Mouse (Mus musculus) lung, postnatal 0 days (tissue): ENCODE data around the gene Eef1a1.

Source experiments
- CTCF ChIP-seq: IDR thresholded peaks from 2 replicates; pipeline ENCODE4 v1.5.1; 2016; ENCODE audit warnings: antibody characterized with exemption, mild to moderate bottlenecking
- EP300 ChIP-seq: IDR thresholded peaks from 2 replicates; pipeline ENCODE4 v1.6.1; 2016; ENCODE audit warnings: antibody characterized with exemption, mild to moderate bottlenecking, control low read depth

DNA sequence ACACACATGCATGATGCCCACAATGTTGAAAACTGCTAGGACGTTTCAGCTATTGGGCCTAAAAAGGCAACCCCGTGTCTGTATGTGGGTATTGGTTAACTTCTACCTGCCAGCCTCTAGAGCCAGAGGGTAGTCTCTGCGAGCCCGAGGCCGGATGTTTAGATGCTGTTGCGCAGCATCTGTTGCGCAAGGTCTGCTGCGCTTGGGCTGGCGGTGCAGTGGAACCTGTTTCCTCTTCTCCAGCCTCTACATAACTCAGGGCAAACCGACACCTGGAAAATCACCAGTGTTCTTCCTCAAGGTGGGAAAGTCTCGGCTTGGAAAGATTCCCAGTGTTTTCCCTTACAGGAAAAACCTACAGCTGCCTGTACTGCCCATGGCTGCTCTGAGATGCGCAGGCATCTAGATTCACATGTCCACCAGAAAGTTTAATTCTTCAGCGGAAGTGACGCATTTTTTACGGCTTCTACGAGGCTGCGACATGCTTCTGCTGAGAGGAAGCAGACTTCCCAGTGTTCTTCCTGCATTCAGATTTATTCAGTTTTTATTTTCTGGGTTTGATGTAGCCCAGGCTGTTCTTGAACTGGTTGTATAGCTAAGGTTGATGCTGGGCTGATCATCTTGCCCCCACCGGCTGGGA is 44.5 kb upstream of the Eef1a1 start:
- TF ChIP-seq EP300 (peak; percentile 55; the same call in 1 of the 2 replicates), CTCF (no peak)
